Mouse (Mus musculus): ENCODE measurements around the gene Eif1ad. TPM values are rescaled to one million over a fixed set of nuclear protein-coding genes. Genes with fewer than 3 reads are reported as not detected.
A peak's percentile ranks its signal among the peaks of the same experiment; 100 is the strongest.
"Not testable (repeated sequence)": the region's sequence is repeated elsewhere in the genome, so short reads cannot be mapped to it uniquely, and the experiment has no call there.

Eif1ad gene
- total RNA-seq, 2 experiments from 2014 or later: 22.6 to 26.3 TPM

- DNase-seq (ENCODE audit: low spot score in 2 of 2): peak in 1 of 2 experiments; percentile 17
These were observed 7.6 kb downstream of the Eif1ad start for GRCm38 (mm10) chr19:5374177-5374576.

- no peak for DNase-seq (ENCODE audit: low spot score in 2 of 2)
These were observed 8.2 kb downstream of the Eif1ad start for GRCm38 (mm10) chr19:5374748-5375147.

- DNase-seq (ENCODE audit: low spot score in 2 of 2): no peak
These were observed 10.9 kb downstream of the Eif1ad start for GRCm38 (mm10) chr19:5377446-5377845.

GRCm38 (mm10) chr19:5383326-5383725 is 16.8 kb downstream of the Eif1ad start:
- DNase-seq (ENCODE audit: low spot score in 2 of 2): no peak

GRCm38 (mm10) chr19:5384715-5385114 is 18.2 kb downstream of the Eif1ad start:
- no peak for DNase-seq (ENCODE audit: low spot score in 2 of 2)

- no peak for DNase-seq (ENCODE audit: low spot score in 2 of 2)
These were observed 21.5 kb downstream of the Eif1ad start for GRCm38 (mm10) chr19:5388011-5388441.

- peak; percentile 94 to 97 for DNase-seq (ENCODE audit: low spot score in 2 of 2)
These were observed 22.2 kb downstream of the Eif1ad start, which contains the start of gene Sart1 for GRCm38 (mm10) chr19:5388588-5389242. Sart1 (minus strand) TSS chr19:5388703.

GRCm38 (mm10) chr19:5389647-5390046 is 23.1 kb downstream of the Eif1ad start:
- no peak for DNase-seq (ENCODE audit: low spot score in 2 of 2)

- no peak for DNase-seq (ENCODE audit: low spot score in 2 of 2)
These were observed 23.9 kb downstream of the Eif1ad start for GRCm38 (mm10) chr19:5390416-5390815.

GRCm38 (mm10) chr19:5392892-5393291 is 26.4 kb downstream of the Eif1ad start:
- DNase-seq (ENCODE audit: low spot score in 2 of 2): no peak

- no peak for DNase-seq (ENCODE audit: low spot score in 2 of 2)
These were observed 27.6 kb downstream of the Eif1ad start for GRCm38 (mm10) chr19:5394168-5394567.

GRCm38 (mm10) chr19:5395371-5395770 is 28.8 kb downstream of the Eif1ad start:
- no peak for DNase-seq (ENCODE audit: low spot score in 2 of 2)

- not testable (repeated sequence) for DNase-seq (ENCODE audit: low spot score in 2 of 2)
These were observed 34.5 kb downstream of the Eif1ad start for GRCm38 (mm10) chr19:5401073-5401472.

- DNase-seq (ENCODE audit: low spot score in 2 of 2): no peak
These were observed 35.8 kb downstream of the Eif1ad start, which contains the start of gene Tsga10ip for GRCm38 (mm10) chr19:5402293-5402692. Tsga10ip (minus strand) TSS chr19:5402526.

- DNase-seq (ENCODE audit: low spot score in 2 of 2): no peak
These were observed 39.4 kb downstream of the Eif1ad start for GRCm38 (mm10) chr19:5405924-5406323.

GRCm38 (mm10) chr19:5406531-5407126 is 40.1 kb downstream of the Eif1ad start:
- peak in 1 of 2 experiments; percentile 55 for DNase-seq (ENCODE audit: low spot score in 2 of 2)

GRCm38 (mm10) chr19:5407133-5407532 is 40.6 kb downstream of the Eif1ad start:
- DNase-seq (ENCODE audit: low spot score in 2 of 2): peak; percentile 43 to 48

GRCm38 (mm10) chr19:5408057-5409001 is 41.8 kb downstream of the Eif1ad start:
- DNase-seq (ENCODE audit: low spot score in 2 of 2): no peak

- no peak for DNase-seq (ENCODE audit: low spot score in 2 of 2)
These were observed 42.5 kb downstream of the Eif1ad start for GRCm38 (mm10) chr19:5409068-5409467.

- no peak for DNase-seq (ENCODE audit: low spot score in 2 of 2)
These were observed 44.1 kb downstream of the Eif1ad start for GRCm38 (mm10) chr19:5410641-5411040.

GRCm38 (mm10) chr19:5411961-5412360 is 45.4 kb downstream of the Eif1ad start:
- DNase-seq (ENCODE audit: low spot score in 2 of 2): no peak

- DNase-seq (ENCODE audit: low spot score in 2 of 2): no peak
These were observed 47.3 kb downstream of the Eif1ad start for GRCm38 (mm10) chr19:5413840-5414239.
